Mouse (Mus musculus): Measurements from ENCODE around the gene Slc25a20.

DNA sequence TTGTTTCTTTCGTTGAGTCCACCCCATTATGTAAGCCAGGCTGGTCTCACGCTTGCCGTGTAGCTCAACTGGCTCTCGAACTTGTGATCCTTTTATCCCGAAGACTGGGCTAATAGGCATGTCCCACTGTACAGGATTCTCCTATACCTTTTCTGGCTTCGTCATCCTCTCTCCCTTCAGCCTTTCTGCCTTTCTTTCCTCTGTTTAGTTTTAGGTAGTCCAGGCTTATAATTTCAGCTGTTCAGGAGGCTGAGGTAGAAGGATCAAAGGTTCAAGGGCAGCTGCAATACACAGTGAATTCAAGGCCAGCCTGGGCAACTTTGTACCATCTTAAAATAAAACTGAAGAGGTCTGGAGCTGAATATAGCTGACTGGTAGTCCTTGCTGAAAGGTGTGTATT, 25.3 kb downstream of the Slc25a20 start:
- TF ChIP-seq CTCF (IDR thresholded peaks at IDR 0.05; ENCODE audit: low read depth, low read length): no peak
- TF ChIP-seq POLR2A (IDR thresholded peaks at IDR 0.05; ENCODE audit: borderline replicate concordance, low read depth, low read length): no peak

Data from bone marrow macrophage, adult 2 months (primary cell).